Mouse (Mus musculus): ENCODE data around the gene Tbc1d22a. TPM values are rescaled to one million over a fixed set of nuclear protein-coding genes. Genes with fewer than 3 reads are reported as not detected.

Tbc1d22a gene
- polyA plus RNA-seq (2012; rRNA removed) (15.5 and 21.3 TPM in 2 replicates), polyA plus RNA-seq (2014; fragmentation: Nextera tagmentation; extraction: Ambion mirVana) (8.7 and 10.3 TPM in 2 replicates)

- peak within 1 kb of the TSS; percentile 88 for H3K27ac ChIP-seq (replicated peaks; ENCODE audit: low read depth, low read length)
- H3K4me2 ChIP-seq (replicated peaks; ENCODE audit: low read depth, low read length, severe bottlenecking), result peak within 1 kb of the TSS; percentile 99
- ATAC-seq (ENCODE audit: low FRiP score, low read depth) (peak; percentile 94), DNase-seq (ENCODE audit: low spot score) (peak; percentile 93)
- no peaks in the 10 kb centered on the region for H3K9me3 ChIP-seq (ENCODE audit: control insufficient read depth, low read length)
- peak within 1 kb of the TSS; percentile 72 for H3K4me3 ChIP-seq (replicated peaks; ENCODE audit: low read length)
- under 1% methylated on average over 56 of the region's 64 CpGs for WGBS
- peak; percentile 78; the same call in 1 of the 2 replicates for TF ChIP-seq POLR2A (IDR thresholded peaks at IDR 0.05; ENCODE audit: borderline replicate concordance, extremely low read depth, insufficient read depth, insufficient read length)
- H3K4me1 ChIP-seq (ENCODE audit: control insufficient read depth, insufficient read depth, low read length), result peaks cover 12% of the 10 kb centered on the region
- H3K27me3 ChIP-seq (ENCODE audit: control insufficient read depth, insufficient read depth, low read length), result no peaks in the 10 kb centered on the region
- peak within 1 kb of the TSS; percentile 88 for H3K9ac ChIP-seq (ENCODE audit: low read depth, low read length, severe bottlenecking)
- H3K36me3 ChIP-seq (ENCODE audit: control insufficient read depth, insufficient read depth, low read length), result no peaks in the 10 kb centered on the region
Measured at GRCm38 (mm10) chr15:86213753-86214548, at the start of gene Tbc1d22a. Gene Tbc1d22a, plus strand, starts transcription at chr15:86214459.

- Histone ChIP-seq H3K27ac (replicated peaks; ENCODE audit: low read depth, low read length) (no peak overlapping the region), H3K4me3 (replicated peaks; ENCODE audit: low read length) (no peak overlapping the region), H3K4me1 (ENCODE audit: control insufficient read depth, insufficient read depth, low read length) (0 out of 2 replicates have a peak, but pooled peaks cover 4% of the 10 kb centered on the region), H3K9ac (ENCODE audit: low read depth, low read length, severe bottlenecking) (no peak overlapping the region), H3K27me3 (ENCODE audit: control insufficient read depth, insufficient read depth, low read length) (no peaks in the 10 kb centered on the region), H3K36me3 (ENCODE audit: control insufficient read depth, insufficient read depth, low read length) (peaks cover 25% of the 10 kb centered on the region), H3K9me3 (ENCODE audit: control insufficient read depth, low read length) (no peaks in the 10 kb centered on the region), H3K4me2 (replicated peaks; ENCODE audit: low read depth, low read length, severe bottlenecking) (no peak overlapping the region)
- ATAC-seq (ENCODE audit: low FRiP score, low read depth) (0 out of 2 replicates have a peak, but pooled peaks have one; percentile 25), DNase-seq (ENCODE audit: low spot score) (no peak)
- TF ChIP-seq POLR2A (IDR thresholded peaks at IDR 0.05; ENCODE audit: borderline replicate concordance, extremely low read depth, insufficient read depth, insufficient read length), result no peak
- WGBS, result 71% methylated on average over 21 of the region's 21 CpGs
Measured at GRCm38 (mm10) chr15:86164718-86165345, 49.4 kb upstream of the Tbc1d22a start.

- Histone ChIP-seq H3K27ac (replicated peaks; ENCODE audit: low read depth, low read length) (no peak overlapping the region), H3K27me3 (ENCODE audit: control insufficient read depth, insufficient read depth, low read length) (no peaks in the 10 kb centered on the region), H3K4me1 (ENCODE audit: control insufficient read depth, insufficient read depth, low read length) (0 out of 2 replicates have a peak, but pooled peaks cover 4% of the 10 kb centered on the region), H3K4me3 (replicated peaks; ENCODE audit: low read length) (no peak overlapping the region), H3K4me2 (replicated peaks; ENCODE audit: low read depth, low read length, severe bottlenecking) (no peak overlapping the region), H3K36me3 (ENCODE audit: control insufficient read depth, insufficient read depth, low read length) (peaks cover 25% of the 10 kb centered on the region), H3K9ac (ENCODE audit: low read depth, low read length, severe bottlenecking) (no peak overlapping the region), H3K9me3 (ENCODE audit: control insufficient read depth, low read length) (no peaks in the 10 kb centered on the region)
- WGBS, result 93% methylated on average over 24 of the region's 24 CpGs
- TF ChIP-seq POLR2A (IDR thresholded peaks at IDR 0.05; ENCODE audit: borderline replicate concordance, extremely low read depth, insufficient read depth, insufficient read length), result no peak
- DNase-seq (ENCODE audit: low spot score), result no peak
- ATAC-seq (ENCODE audit: low FRiP score, low read depth), result no peak
Measured at GRCm38 (mm10) chr15:86165811-86166590, 48.3 kb upstream of the Tbc1d22a start.

DNA sequence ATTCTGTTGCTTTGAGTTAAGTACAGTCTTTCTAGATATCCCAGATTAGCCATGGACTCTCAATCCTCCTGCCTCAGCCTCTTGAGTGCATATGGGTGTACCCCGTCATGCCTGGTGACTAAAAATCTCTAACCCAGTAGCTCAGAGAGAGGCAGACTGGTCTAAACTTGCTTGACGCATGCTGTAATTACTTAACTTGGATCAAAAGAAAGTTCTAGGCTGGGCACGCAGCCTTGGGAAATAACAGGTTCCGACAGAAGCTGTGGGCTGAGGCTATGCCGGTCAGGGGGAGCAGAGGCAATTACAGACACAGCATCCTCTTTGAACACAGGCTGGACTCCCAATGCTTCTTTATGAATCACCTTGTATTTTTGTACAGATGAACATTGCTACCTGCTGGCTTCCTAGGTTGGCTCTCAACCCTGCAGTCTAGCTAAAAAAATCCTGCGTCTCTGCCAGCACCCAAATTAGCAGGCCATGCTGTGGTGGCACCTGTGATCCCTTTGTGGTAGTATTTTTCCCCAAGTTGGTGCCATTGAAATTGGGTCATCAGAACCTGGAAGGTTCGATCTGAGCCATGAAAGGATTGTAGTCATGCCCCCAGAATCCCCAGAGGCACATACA is 47.1 kb upstream of the Tbc1d22a start:
- H3K27me3 ChIP-seq (ENCODE audit: control insufficient read depth, insufficient read depth, low read length), result no peaks in the 10 kb centered on the region
- H3K4me2 ChIP-seq (replicated peaks; ENCODE audit: low read depth, low read length, severe bottlenecking), result no peak overlapping the region
- 0 out of 2 replicates have a peak, but pooled peaks cover 4% of the 10 kb centered on the region for H3K4me1 ChIP-seq (ENCODE audit: control insufficient read depth, insufficient read depth, low read length)
- no peak overlapping the region for H3K27ac ChIP-seq (replicated peaks; ENCODE audit: low read depth, low read length)
- no peak for DNase-seq (ENCODE audit: low spot score)
- no peak for TF ChIP-seq POLR2A (IDR thresholded peaks at IDR 0.05; ENCODE audit: borderline replicate concordance, extremely low read depth, insufficient read depth, insufficient read length)
- no peak for ATAC-seq (ENCODE audit: low FRiP score, low read depth)
- no peak overlapping the region for H3K9ac ChIP-seq (ENCODE audit: low read depth, low read length, severe bottlenecking)
- H3K36me3 ChIP-seq (ENCODE audit: control insufficient read depth, insufficient read depth, low read length), result peaks cover 17% of the 10 kb centered on the region; the same call in 1 of the 2 replicates
- WGBS, result 86% methylated on average over 7 of the region's 7 CpGs
- no peaks in the 10 kb centered on the region for H3K9me3 ChIP-seq (ENCODE audit: control insufficient read depth, low read length)
- H3K4me3 ChIP-seq (replicated peaks; ENCODE audit: low read length), result no peak overlapping the region
